Mouse (Mus musculus): Measurements from ENCODE around the gene Olfr1019. TPM values are rescaled to one million over a fixed set of nuclear protein-coding genes. Genes with fewer than 3 reads are reported as not detected.

The Olfr1019 gene
- not detected in 2 replicates for polyA plus RNA-seq (2016; fragmentation: Nextera tagmentation; extraction: Ambion mirVana)

DNA sequence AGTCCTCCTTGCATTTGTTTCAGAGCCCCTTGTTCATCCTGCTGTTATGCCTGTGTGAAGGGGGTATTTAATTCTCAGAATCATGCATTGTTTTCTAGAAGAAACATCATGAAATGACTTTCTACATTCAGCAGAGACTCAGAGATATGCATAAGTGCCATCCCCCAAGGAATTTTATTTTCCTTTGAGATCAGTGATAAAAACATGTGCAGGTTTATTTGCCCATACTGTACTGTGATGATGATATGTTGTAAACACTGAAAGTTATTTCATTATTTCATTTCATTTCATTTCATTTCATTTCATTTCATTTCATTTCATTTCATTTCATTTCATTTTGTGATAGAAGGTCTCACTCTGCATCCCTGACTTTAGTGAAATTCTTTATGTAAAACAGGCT, at the start of gene Olfr1019:
Olfr1019 (minus strand) TSS at position 101 of the 400 bp plus-strand sequence.
- H3K4me1 ChIP-seq: no peaks in the 10 kb centered on the region
- no peak for ATAC-seq (ENCODE audit: low FRiP score, low read depth)
- no peaks in the 10 kb centered on the region for H3K36me3 ChIP-seq
- no peak within 1 kb of the TSS for H3K27ac ChIP-seq (replicated peaks)
- no peak within 1 kb of the TSS for H3K4me3 ChIP-seq
- no peak within 1 kb of the TSS for H3K9ac ChIP-seq (replicated peaks)
- H3K27me3 ChIP-seq: no peaks in the 10 kb centered on the region
- no peak within 1 kb of the TSS for H3K4me2 ChIP-seq (replicated peaks)
- H3K9me3 ChIP-seq: no peaks in the 10 kb centered on the region

DNA sequence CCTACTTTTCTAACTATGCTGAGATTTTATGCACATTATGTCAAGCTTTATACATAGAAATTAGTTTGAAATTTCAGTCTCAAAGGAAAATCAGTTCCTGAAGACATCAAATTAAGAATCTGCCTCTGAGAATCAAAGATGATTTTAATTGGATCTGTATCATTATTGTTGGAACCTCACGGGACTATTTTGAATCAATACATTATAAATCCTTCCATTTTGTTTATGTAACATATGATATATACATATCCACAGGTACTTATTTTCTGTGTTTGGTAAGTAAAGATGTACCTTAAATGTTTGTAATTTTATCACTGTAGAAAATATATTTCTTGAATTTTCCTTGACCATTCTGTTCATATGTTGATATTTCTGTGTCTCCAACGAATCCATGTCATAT, 40.1 kb upstream of the Olfr1019 start, which contains the start of gene Olfr1023:
Olfr1023 (plus strand) TSS at position 301 of the 400 bp plus-strand sequence.
- Histone ChIP-seq H3K27ac (replicated peaks) (no peak within 1 kb of the TSS), H3K4me1 (no peaks in the 10 kb centered on the region), H3K27me3 (no peaks in the 10 kb centered on the region), H3K9ac (replicated peaks) (no peak within 1 kb of the TSS), H3K4me3 (no peak within 1 kb of the TSS), H3K4me2 (replicated peaks) (no peak within 1 kb of the TSS), H3K36me3 (no peaks in the 10 kb centered on the region), H3K9me3 (no peaks in the 10 kb centered on the region)
- no peak for ATAC-seq (ENCODE audit: low FRiP score, low read depth)
- WGBS: 78% methylated on average over 2 of the region's 2 CpGs

GRCm38 (mm10) chr2:85868294-85868693, 23.0 kb upstream of the Olfr1019 start, which contains the start of gene Olfr1022:
TSS of gene Olfr1022 (plus strand) at chr2:85868594.
- no peak within 1 kb of the TSS for H3K9ac ChIP-seq (replicated peaks)
- WGBS: 58% methylated on average over 2 of the region's 2 CpGs

GRCm38 (mm10) chr2:85846730-85847129, 1.4 kb upstream of the Olfr1019 start, which contains the start of gene Olfr1020:
TSS of gene Olfr1020 (plus strand) at chr2:85847030.
- 88% methylated on average over 1 of the region's 1 CpGs for WGBS
- Histone ChIP-seq H3K27ac (replicated peaks) (no peak within 1 kb of the TSS), H3K36me3 (no peaks in the 10 kb centered on the region), H3K4me3 (no peak within 1 kb of the TSS), H3K9ac (replicated peaks) (no peak within 1 kb of the TSS), H3K9me3 (no peaks in the 10 kb centered on the region), H3K4me2 (replicated peaks) (no peak within 1 kb of the TSS), H3K27me3 (no peaks in the 10 kb centered on the region), H3K4me1 (no peaks in the 10 kb centered on the region)
- ATAC-seq (ENCODE audit: low FRiP score, low read depth): no peak

More at GRCm38 (mm10) chr2:85868294-85868693, 23.0 kb upstream of the Olfr1019 start, which contains the start of gene Olfr1022:
- Histone ChIP-seq H3K27ac (replicated peaks) (no peak within 1 kb of the TSS), H3K4me1 (no peaks in the 10 kb centered on the region), H3K36me3 (no peaks in the 10 kb centered on the region), H3K4me2 (replicated peaks) (no peak within 1 kb of the TSS), H3K4me3 (no peak within 1 kb of the TSS), H3K27me3 (no peaks in the 10 kb centered on the region), H3K9me3 (no peaks in the 10 kb centered on the region)
- ATAC-seq (ENCODE audit: low FRiP score, low read depth): no peak

DNA sequence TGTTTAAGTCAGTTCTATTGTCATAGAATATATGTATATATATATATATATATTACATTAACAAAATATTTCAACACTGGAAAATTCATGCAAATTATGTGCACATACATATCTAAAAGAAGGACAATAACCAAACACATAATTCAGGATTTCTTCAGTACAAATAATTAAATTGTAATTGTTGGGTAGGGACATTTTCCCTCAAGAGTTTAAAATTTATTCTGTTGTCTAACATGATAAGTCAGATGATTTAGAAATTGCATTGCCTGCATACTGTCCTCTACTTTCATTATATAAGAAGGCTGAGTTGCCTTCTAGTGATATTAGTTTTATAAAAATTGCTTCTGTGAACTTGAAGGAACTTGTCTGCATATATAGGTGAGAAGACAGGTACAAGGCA, 27.1 kb downstream of the Olfr1019 start, which contains the start of gene Olfr1018:
Olfr1018 (plus strand) TSS at position 301 of the 400 bp plus-strand sequence.
- H3K4me1 ChIP-seq: no peaks in the 10 kb centered on the region
- no peak within 1 kb of the TSS for H3K4me2 ChIP-seq (replicated peaks)
- ATAC-seq (ENCODE audit: low FRiP score, low read depth): no peak
- no peaks in the 10 kb centered on the region for H3K9me3 ChIP-seq
- no peak within 1 kb of the TSS for H3K27ac ChIP-seq (replicated peaks)
- H3K9ac ChIP-seq (replicated peaks): no peak within 1 kb of the TSS
- no peaks in the 10 kb centered on the region for H3K36me3 ChIP-seq
- no peak within 1 kb of the TSS for H3K4me3 ChIP-seq
- no peaks in the 10 kb centered on the region for H3K27me3 ChIP-seq

DNA sequence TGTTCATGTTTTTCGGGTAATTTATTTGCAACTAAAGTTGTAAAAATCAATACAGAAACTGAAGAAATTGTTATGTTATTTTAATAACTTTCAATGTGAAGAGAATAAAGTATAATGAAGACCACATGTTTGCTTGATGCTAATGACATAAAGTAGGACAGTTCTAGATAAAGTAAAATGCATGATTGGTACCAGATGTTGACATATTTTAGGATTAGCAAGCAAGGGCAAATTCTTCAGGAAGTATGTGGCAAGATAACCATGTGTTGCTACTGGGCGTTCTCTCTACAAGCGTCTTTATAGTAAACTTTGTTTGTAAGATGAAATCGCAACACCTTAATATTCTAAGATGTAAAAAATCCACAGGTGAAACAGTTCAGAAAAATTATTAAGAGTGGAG, 40.8 kb downstream of the Olfr1019 start:
- Histone ChIP-seq H3K4me3 (no peak overlapping the region), H3K9ac (replicated peaks) (no peak overlapping the region), H3K4me1 (no peaks in the 10 kb centered on the region), H3K36me3 (no peaks in the 10 kb centered on the region), H3K4me2 (replicated peaks) (no peak overlapping the region), H3K9me3 (no peaks in the 10 kb centered on the region), H3K27me3 (no peaks in the 10 kb centered on the region), H3K27ac (replicated peaks) (no peak overlapping the region)
- 85% methylated on average over 4 of the region's 4 CpGs for WGBS
- no peak for ATAC-seq (ENCODE audit: low FRiP score, low read depth)

GRCm38 (mm10) chr2:85802444-85802843, 42.8 kb downstream of the Olfr1019 start, which contains the start of gene Olfr1016:
TSS of gene Olfr1016 (minus strand) at chr2:85802544.
- Histone ChIP-seq H3K9ac (replicated peaks) (no peak within 1 kb of the TSS), H3K36me3 (no peaks in the 10 kb centered on the region), H3K4me2 (replicated peaks) (no peak within 1 kb of the TSS), H3K4me3 (no peak within 1 kb of the TSS), H3K9me3 (no peaks in the 10 kb centered on the region), H3K27ac (replicated peaks) (no peak within 1 kb of the TSS), H3K4me1 (no peaks in the 10 kb centered on the region), H3K27me3 (no peaks in the 10 kb centered on the region)
- no peak for ATAC-seq (ENCODE audit: low FRiP score, low read depth)
- WGBS: 97% methylated on average over 2 of the region's 2 CpGs

- no peak overlapping the region for H3K4me2 ChIP-seq (replicated peaks)
- H3K27me3 ChIP-seq: no peaks in the 10 kb centered on the region
- H3K4me3 ChIP-seq: no peak overlapping the region
- ATAC-seq (ENCODE audit: low FRiP score, low read depth): peak; percentile 27; the same call in 1 of the 2 replicates
- WGBS: 20% methylated on average over 2 of the region's 2 CpGs
- H3K4me1 ChIP-seq: no peaks in the 10 kb centered on the region
- no peaks in the 10 kb centered on the region for H3K36me3 ChIP-seq
- no peaks in the 10 kb centered on the region for H3K9me3 ChIP-seq
- no peak overlapping the region for H3K27ac ChIP-seq (replicated peaks)
- no peak overlapping the region for H3K9ac ChIP-seq (replicated peaks)
Measured at GRCm38 (mm10) chr2:85792331-85792730, 53.0 kb downstream of the Olfr1019 start.

Other genes with a start within 250 kb of the Olfr1019 start
- gene Olfr1000, start 233.6 kb downstream of the Olfr1019 start, polyA plus RNA-seq (2016; fragmentation: Nextera tagmentation; extraction: Ambion mirVana): not detected in 2 replicates
- gene Olfr1002, start 194.8 kb downstream of the Olfr1019 start, polyA plus RNA-seq (2016; fragmentation: Nextera tagmentation; extraction: Ambion mirVana): not detected in 2 replicates
- gene Olfr154, start 181.0 kb downstream of the Olfr1019 start, polyA plus RNA-seq (2016; fragmentation: Nextera tagmentation; extraction: Ambion mirVana): not detected in 2 replicates
- not detected in 2 replicates for gene Olfr1006, start 166.7 kb downstream of the Olfr1019 start, polyA plus RNA-seq (2016; fragmentation: Nextera tagmentation; extraction: Ambion mirVana)
- not detected in 2 replicates for gene Olfr1008, start 156.1 kb downstream of the Olfr1019 start, polyA plus RNA-seq (2016; fragmentation: Nextera tagmentation; extraction: Ambion mirVana)
- gene Olfr1009, start 130.1 kb downstream of the Olfr1019 start, polyA plus RNA-seq (2016; fragmentation: Nextera tagmentation; extraction: Ambion mirVana): not detected in 2 replicates
- not detected in 2 replicates for gene Olfr1012, start 82.7 kb downstream of the Olfr1019 start, polyA plus RNA-seq (2016; fragmentation: Nextera tagmentation; extraction: Ambion mirVana)
- gene Olfr1013, start 78.4 kb downstream of the Olfr1019 start, polyA plus RNA-seq (2016; fragmentation: Nextera tagmentation; extraction: Ambion mirVana): not detected in 2 replicates
- not detected in 2 replicates for gene Olfr1014, start 72.8 kb downstream of the Olfr1019 start, polyA plus RNA-seq (2016; fragmentation: Nextera tagmentation; extraction: Ambion mirVana)
- gene Olfr1015, start 63.5 kb downstream of the Olfr1019 start, polyA plus RNA-seq (2016; fragmentation: Nextera tagmentation; extraction: Ambion mirVana): not detected in 2 replicates
- gene Olfr1016, start 42.9 kb downstream of the Olfr1019 start, polyA plus RNA-seq (2016; fragmentation: Nextera tagmentation; extraction: Ambion mirVana): not detected in 2 replicates
- gene Olfr1018, start 27.0 kb downstream of the Olfr1019 start, polyA plus RNA-seq (2016; fragmentation: Nextera tagmentation; extraction: Ambion mirVana): not detected in 2 replicates
- gene Olfr1020, start 1.5 kb upstream of the Olfr1019 start, polyA plus RNA-seq (2016; fragmentation: Nextera tagmentation; extraction: Ambion mirVana): not detected in 2 replicates
- not detected in 2 replicates for gene Olfr1022, start 23.1 kb upstream of the Olfr1019 start, polyA plus RNA-seq (2016; fragmentation: Nextera tagmentation; extraction: Ambion mirVana)
- gene Olfr1023, start 40.2 kb upstream of the Olfr1019 start, polyA plus RNA-seq (2016; fragmentation: Nextera tagmentation; extraction: Ambion mirVana): not detected in 2 replicates
- gene Olfr1024, start 59.6 kb upstream of the Olfr1019 start, polyA plus RNA-seq (2016; fragmentation: Nextera tagmentation; extraction: Ambion mirVana): not detected in 2 replicates
- not detected in 2 replicates for gene Olfr1025-ps1, start 69.7 kb upstream of the Olfr1019 start, polyA plus RNA-seq (2016; fragmentation: Nextera tagmentation; extraction: Ambion mirVana)
- not detected in 2 replicates for gene Olfr1026, start 76.1 kb upstream of the Olfr1019 start, polyA plus RNA-seq (2016; fragmentation: Nextera tagmentation; extraction: Ambion mirVana)
- not detected in 2 replicates for gene Olfr1028, start 105.0 kb upstream of the Olfr1019 start, polyA plus RNA-seq (2016; fragmentation: Nextera tagmentation; extraction: Ambion mirVana)
- gene Olfr1029, start 128.4 kb upstream of the Olfr1019 start, polyA plus RNA-seq (2016; fragmentation: Nextera tagmentation; extraction: Ambion mirVana): not detected in 2 replicates
- not detected in 2 replicates for gene Olfr1030, start 133.8 kb upstream of the Olfr1019 start, polyA plus RNA-seq (2016; fragmentation: Nextera tagmentation; extraction: Ambion mirVana)
- not detected in 2 replicates for gene Olfr1031, start 144.8 kb upstream of the Olfr1019 start, polyA plus RNA-seq (2016; fragmentation: Nextera tagmentation; extraction: Ambion mirVana)
- gene Olfr1032, start 160.1 kb upstream of the Olfr1019 start, polyA plus RNA-seq (2016; fragmentation: Nextera tagmentation; extraction: Ambion mirVana): not detected in 2 replicates
- not detected in 2 replicates for gene Olfr1033, start 175.2 kb upstream of the Olfr1019 start, polyA plus RNA-seq (2016; fragmentation: Nextera tagmentation; extraction: Ambion mirVana)
- 0.05 TPM in 1 of 2 replicates, not detected in the other for gene Olfr1034, start 200.4 kb upstream of the Olfr1019 start, polyA plus RNA-seq (2016; fragmentation: Nextera tagmentation; extraction: Ambion mirVana)
- not detected in 2 replicates for gene Olfr1036, start 228.5 kb upstream of the Olfr1019 start, polyA plus RNA-seq (2016; fragmentation: Nextera tagmentation; extraction: Ambion mirVana)
- gene Olfr1037, start 241.9 kb upstream of the Olfr1019 start, polyA plus RNA-seq (2016; fragmentation: Nextera tagmentation; extraction: Ambion mirVana): not detected in 2 replicates

All from midbrain, embryonic 12.5 days (tissue).